Mouse (Mus musculus) C2C12 (cell line): ENCODE measurements around the gene Fam71e1.

ENCODE experiments used
- CEBPB ChIP-seq: IDR thresholded peaks from one replicate; pipeline ENCODE4 v1.6.1; 2011; ENCODE audit warnings: low read depth, mild to moderate bottlenecking, control low read depth, moderate library complexity
- CTCF ChIP-seq: IDR thresholded peaks from one replicate; pipeline ENCODE4 v1.5.1; 2011; ENCODE audit not compliant: control insufficient read depth, insufficient read depth, insufficient read length

DNA sequence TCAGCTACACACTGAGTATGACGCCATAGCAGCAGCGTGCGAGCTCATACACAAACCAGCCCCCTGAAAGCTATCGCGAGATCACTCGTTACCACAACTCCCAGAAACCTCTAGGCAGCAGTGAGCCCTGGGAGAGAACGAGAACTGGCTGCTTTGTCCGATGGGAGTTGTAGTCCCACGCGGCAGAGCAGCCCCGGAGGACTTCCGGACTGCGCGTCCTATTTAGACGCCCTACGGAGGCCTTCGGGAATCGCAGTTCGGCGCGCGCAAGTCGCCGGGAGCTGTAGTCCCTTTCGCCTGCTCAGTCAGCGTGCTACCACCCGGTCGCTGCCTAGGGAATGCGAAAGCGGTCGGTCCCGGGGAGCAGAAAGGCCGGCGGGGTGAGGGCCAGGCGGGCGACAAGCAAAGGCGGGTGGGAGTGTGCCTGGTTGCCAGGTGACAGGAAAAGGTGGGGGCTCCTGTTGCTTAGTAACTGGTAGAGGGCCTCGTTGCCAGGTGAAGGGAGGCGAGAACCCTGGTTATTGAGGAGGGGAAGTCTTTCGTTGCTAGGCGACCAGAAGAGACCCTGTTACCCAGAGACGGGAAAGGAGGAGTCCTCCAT lies 28.5 kb upstream of the Fam71e1 start, which contains the start of gene Josd2:
- no peak for TF ChIP-seq CEBPB
- no peak for TF ChIP-seq CTCF
